Mouse (Mus musculus): ENCODE results near the gene Tprkb.

GRCm38 (mm10) chr6:85961101-85962091 lies 49.7 kb downstream of the Tprkb start, which contains the start of gene Dusp11:
- TF ChIP-seq CTCF (IDR thresholded peaks at IDR 0.05; ENCODE audit: extremely low read depth, insufficient read depth, low read length) = no peak
- TF ChIP-seq POLR2A (IDR thresholded peaks at IDR 0.05; ENCODE audit: extremely low read depth, insufficient read depth, low read length) = peak; percentile 94
